In genomic region chr1:36149411-36149810, GRCm38 (mm10) we compare ENCODE assay signal across 8 mouse cellular contexts.
A peak's percentile ranks its signal among the peaks of the same experiment; 100 is the strongest.
DNase-seq lines count a peak whose midpoint lies in the region; ATAC-seq and TF ChIP-seq lines count a peak whose summit lies in the region.

No protein-coding gene starts in this region.

- no peaks in the 10 kb centered on the region for H3K36me3 ChIP-seq in heart, adult 2 months (ENCODE audit: control insufficient read depth, insufficient read depth, low read length)
- peaks cover 26% of the 10 kb centered on the region for H3K36me3 ChIP-seq in forebrain, embryonic 16.5 days (ENCODE audit: control insufficient read depth, insufficient read depth)

- no peak overlapping the region for H3K27ac ChIP-seq in heart, adult 2 months
- no peak overlapping the region for H3K27ac ChIP-seq in forebrain, embryonic 16.5 days (ENCODE audit: low read length)

- H3K4me3 ChIP-seq in heart, adult 2 months = no peak overlapping the region
- no peak overlapping the region for H3K4me3 ChIP-seq in forebrain, embryonic 16.5 days (replicated peaks; ENCODE audit: low read length)

- H3K79me2 ChIP-seq in heart, adult 2 months (replicated peaks; ENCODE audit: control insufficient read depth, insufficient read depth, low read length) = no peaks in the 10 kb centered on the region

- no peak for TF ChIP-seq POLR2A in heart, adult 2 months (IDR thresholded peaks at IDR 0.05; ENCODE audit: insufficient read depth, low read depth, low read length)

- H3K9ac ChIP-seq in heart, adult 2 months (ENCODE audit: low read depth, low read length) = no peak overlapping the region
- H3K9ac ChIP-seq in forebrain, embryonic 16.5 days (replicated peaks; ENCODE audit: low read depth, low read length) = no peak overlapping the region

- WGBS in heart, adult 2 months = 53% methylated on average over 1 of the region's 1 CpGs
- WGBS in forebrain, embryonic 16.5 days = 79% methylated on average over 1 of the region's 1 CpGs

- no peaks in the 10 kb centered on the region for H3K27me3 ChIP-seq in heart, adult 2 months (ENCODE audit: control insufficient read depth, insufficient read depth, low read length)
- H3K27me3 ChIP-seq in forebrain, embryonic 16.5 days (replicated peaks; ENCODE audit: control insufficient read depth, insufficient read depth, low read length) = no peaks in the 10 kb centered on the region

- peak in 1 of 2 experiments; percentile 23 for DNase-seq in heart, adult 2 months
- DNase-seq in heart, adult 8-10 months (ENCODE audit: low spot score) = no peak
- DNase-seq in A20 (ENCODE audit: low read depth, low spot score) = peak; percentile 63
- peak; percentile 68 for DNase-seq in R1 (ENCODE audit: low read depth, low spot score)

- TF ChIP-seq EP300 in heart, adult 2 months (IDR thresholded peaks at IDR 0.05; ENCODE audit: insufficient read depth, low read depth, low read length) = no peak

- TF ChIP-seq CTCF in heart, adult 2 months (IDR thresholded peaks at IDR 0.05) = peak; percentile 69

- H3K4me1 ChIP-seq in heart, adult 2 months (ENCODE audit: control insufficient read depth, insufficient read depth, low read length) = no peaks in the 10 kb centered on the region
- H3K4me1 ChIP-seq in forebrain, embryonic 16.5 days (replicated peaks; ENCODE audit: control insufficient read depth, insufficient read depth, low read length) = no peaks in the 10 kb centered on the region

- peak; percentile 82 to 84 for ATAC-seq in hematopoietic stem cell, adult 5-6 weeks (replicated peaks in 1 of 2; ENCODE audit: insufficient read depth in 1 of 2, low FRiP score in 2 of 2, low TSS enrichment in 1 of 2, low read depth in 1 of 2, poor library complexity in 2 of 2, severe bottlenecking in 2 of 2)
- ATAC-seq in neutrophil, adult 5-6 weeks (ENCODE audit: extremely low read depth, insufficient number of reproducible peaks, low FRiP score, poor library complexity, severe bottlenecking) = peak; percentile 70; the same call in 1 of the 2 replicates
- no peak for ATAC-seq in forebrain, embryonic 16.5 days
- ATAC-seq in monocyte, adult 5-6 weeks (replicated peaks; ENCODE audit: insufficient number of reproducible peaks, low FRiP score, low TSS enrichment, poor library complexity, severe bottlenecking) = no peak

- intact Hi-C loops in heart, adult 2 months (cut with DNase I) = loop anchor here (5.0 kb wide), 1 partner anchor 128 kb away; no protein-coding TSS in a partner anchor

- H3K4me2 ChIP-seq in forebrain, embryonic 16.5 days (ENCODE audit: low read length) = no peak overlapping the region

- no peaks in the 10 kb centered on the region for H3K9me3 ChIP-seq in forebrain, embryonic 16.5 days (ENCODE audit: control insufficient read depth, low read length)

Comparison
In these comparisons a context has a peak if more than half of its experiments do, and no peak if none do; other contexts are left out.
1. ATAC-seq: peak in hematopoietic stem cell, adult 5-6 weeks (2 of 2) and neutrophil, adult 5-6 weeks (single experiment); none in forebrain, embryonic 16.5 days (single experiment) and monocyte, adult 5-6 weeks (single experiment).